Mouse (Mus musculus) Patski (cell line): ENCODE results near the gene Gm9887. TPM values are rescaled to one million over a fixed set of nuclear protein-coding genes. Genes with fewer than 3 reads are reported as not detected.
"Not testable (repeated sequence)": the region's sequence is repeated elsewhere in the genome, so short reads cannot be mapped to it uniquely, and the experiment has no call there.

Experiments used
- ATAC-seq: fragments of 100-300 bp; one replicate; pipeline ENCODE4 v1.8.0; 2021
- CTCF ChIA-PET: fragments of 350-600 bp; sonication (Branson Sonifier 250); formaldehyde crosslinking; loops from one replicate; lab custom pipeline; 2022; ENCODE audit warnings: inconsistent platforms; lab: Charles Lee
- POLR2A ChIA-PET: fragments of 350-600 bp; sonication (Branson Sonifier 250); formaldehyde crosslinking; loops from one replicate; lab custom pipeline; 2022; ENCODE audit warnings: antibody characterized with exemption, inconsistent platforms; lab: Charles Lee
- DNase-seq: peaks from one replicate; pipeline ENCODE4 v3.0.0-alpha.2; 2011; ENCODE audit warnings: low read depth, low spot score
- H3K27me3 ChIP-seq: fragments of 371-371 bp; one replicate; pipeline ENCODE4 v1.5.1; 2021
- CTCF ChIP-seq: fragments of 100-300 bp; IDR thresholded peaks from one replicate; pipeline ENCODE4 v1.5.1; 2021
- in situ Hi-C: fragments of 300-500 bp; cut with MboI; formaldehyde crosslinking; loops from 3 replicates; pipeline ENCODE4 v1.11.1; 2018; ENCODE audit warnings: low pct_unique_long_range_greater_than_20kb, mixed read lengths
- polyA plus RNA-seq: library from polyadenylated mRNA; unstranded; gene quantifications from one replicate; pipeline ENCODE4 v1.2.3, GENCODE M21; 2021

Gene Gm9887
- polyA plus RNA-seq, 1 experiment from 2014 or later = 5.9 TPM

- in situ Hi-C loops = loop anchor here (25.0 kb wide), 1 partner anchor 513 kb away; the partner anchor contains the start of genes Atl1 and Map4k5
- ChIA-PET POLR2A (no interaction called here), CTCF (interaction anchor here (1.0 to 1.1 kb wide), 2 partner anchors 13 to 217 kb away, joined by 3 read pairs; no protein-coding TSS in a partner anchor)
- DNase-seq = no peak
- no peak for TF ChIP-seq CTCF
- no peaks in the 10 kb centered on the region for H3K27me3 ChIP-seq
- ATAC-seq = no peak
These were observed 1.9 kb upstream of the Gm9887 start for GRCm38 (mm10) chr12:69373850-69374766.

DNA sequence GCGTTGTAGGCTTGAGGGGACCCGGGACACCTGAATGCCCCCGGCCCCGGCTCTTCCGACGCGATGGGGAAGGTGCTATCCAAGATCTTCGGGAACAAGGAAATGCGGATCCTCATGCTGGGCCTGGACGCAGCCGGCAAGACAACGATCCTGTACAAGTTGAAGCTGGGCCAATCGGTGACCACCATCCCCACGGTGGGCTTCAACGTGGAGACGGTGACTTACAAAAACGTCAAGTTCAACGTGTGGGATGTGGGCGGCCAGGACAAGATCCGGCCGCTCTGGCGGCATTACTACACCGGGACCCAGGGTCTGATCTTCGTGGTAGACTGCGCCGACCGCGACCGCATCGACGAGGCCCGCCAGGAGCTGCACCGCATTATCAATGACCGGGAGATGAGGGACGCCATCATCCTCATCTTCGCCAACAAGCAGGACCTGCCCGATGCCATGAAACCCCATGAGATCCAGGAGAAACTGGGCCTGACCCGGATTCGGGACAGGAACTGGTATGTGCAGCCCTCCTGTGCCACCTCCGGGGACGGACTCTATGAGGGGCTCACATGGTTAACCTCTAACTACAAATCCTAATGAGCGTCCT, 573 bp upstream of the Gm9887 start:
- no peak for DNase-seq
- TF ChIP-seq CTCF = no peak
- in situ Hi-C loops = loop anchor here (25.0 kb wide), 1 partner anchor 514 kb away; the partner anchor contains the start of genes Atl1 and Map4k5
- ATAC-seq = no peak
- POLR2A ChIA-PET = interaction anchor here (0.6 to 1.5 kb wide), 3 partner anchors 9 to 232 kb away, joined by 3 read pairs; no protein-coding TSS in a partner anchor
- CTCF ChIA-PET = interaction anchor here (0.8 kb wide), 1 partner anchor 201 kb away, joined by 3 read pairs; no protein-coding TSS in a partner anchor
- no peaks in the 10 kb centered on the region for H3K27me3 ChIP-seq

- ChIA-PET POLR2A (interaction anchor here (1.5 kb wide), 1 partner anchor 20 kb away, joined by 3 read pairs; no protein-coding TSS in a partner anchor), CTCF (interaction anchor here (1.0 kb wide), 1 partner anchor 204 kb away, joined by 4 read pairs; no protein-coding TSS in a partner anchor)
- in situ Hi-C loops = loop anchor here (25.0 kb wide), 1 partner anchor 516 kb away; the partner anchor contains the start of genes Atl1 and Map4k5
- H3K27me3 ChIP-seq = no peaks in the 10 kb centered on the region
- no peak for TF ChIP-seq CTCF
- ATAC-seq (peak; percentile 74), DNase-seq (no peak)
These were observed 821 bp downstream of the Gm9887 start for GRCm38 (mm10) chr12:69371421-69371853.

GRCm38 (mm10) chr12:69370936-69371335, 1.3 kb downstream of the Gm9887 start:
- TF ChIP-seq CTCF = no peak
- DNase-seq (no peak), ATAC-seq (no peak)
- ChIA-PET POLR2A (interaction anchor here (0.6 kb wide), 1 partner anchor 30 kb away, joined by 3 read pairs; no protein-coding TSS in a partner anchor), CTCF (interaction anchor here (1.0 kb wide), 1 partner anchor 204 kb away, joined by 4 read pairs; no protein-coding TSS in a partner anchor)
- in situ Hi-C loops = loop anchor here (25.0 kb wide), 1 partner anchor 516 kb away; the partner anchor contains the start of genes Atl1 and Map4k5
- H3K27me3 ChIP-seq = no peaks in the 10 kb centered on the region

DNA sequence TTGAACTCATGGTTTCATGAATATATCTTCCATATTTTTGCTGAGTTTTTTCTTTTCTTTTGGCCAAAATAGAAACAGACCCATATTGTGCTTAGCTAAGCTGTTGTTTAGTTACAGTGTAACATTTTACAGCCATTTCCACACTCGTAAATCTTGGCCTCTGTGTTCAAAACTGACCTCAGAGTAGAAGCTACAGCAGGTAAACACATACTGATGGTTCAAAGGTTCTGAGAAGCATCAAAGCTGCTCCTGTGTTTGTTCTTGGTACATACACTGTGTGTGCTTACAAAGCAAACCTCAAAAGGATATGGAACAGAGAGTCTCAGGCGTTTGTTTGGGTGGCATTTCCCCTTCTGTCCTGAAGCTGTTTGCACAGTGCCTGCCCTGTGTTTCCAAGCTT, 4.7 kb downstream of the Gm9887 start:
- H3K27me3 ChIP-seq = no peaks in the 10 kb centered on the region
- POLR2A ChIA-PET = interaction anchor here (0.6 kb wide), 2 partner anchors 9 to 57 kb away, joined by 3 read pairs; no protein-coding TSS in a partner anchor
- no peak for DNase-seq
- TF ChIP-seq CTCF = no peak
- no peak for ATAC-seq
- in situ Hi-C loops = loop anchor here (25.0 kb wide), 1 partner anchor 520 kb away; the partner anchor contains the start of genes Atl1 and Map4k5
- CTCF ChIA-PET = interaction anchor here (1.1 to 2.3 kb wide), 3 partner anchors 16 to 209 kb away, joined by 5 to 9 read pairs (median 7); no protein-coding TSS in a partner anchor

GRCm38 (mm10) chr12:69366424-69366823, 5.8 kb downstream of the Gm9887 start:
- in situ Hi-C loops = loop anchor here (25.0 kb wide), 1 partner anchor 521 kb away; the partner anchor contains the start of genes Atl1 and Map4k5

GRCm38 (mm10) chr12:69365757-69366156, 6.5 kb downstream of the Gm9887 start:
- no peak for ATAC-seq
- CTCF ChIA-PET = interaction anchor here (1.0 to 2.3 kb wide), 6 partner anchors 23 to 214 kb away, joined by 3 to 9 read pairs (median 4); no protein-coding TSS in a partner anchor
- no peak for TF ChIP-seq CTCF
- DNase-seq = no peak
- POLR2A ChIA-PET = no interaction called here
- H3K27me3 ChIP-seq = no peaks in the 10 kb centered on the region
- in situ Hi-C loops = loop anchor here (25.0 kb wide), 1 partner anchor 522 kb away; the partner anchor contains the start of genes Atl1 and Map4k5

More at GRCm38 (mm10) chr12:69366424-69366823, 5.8 kb downstream of the Gm9887 start:
- DNase-seq (no peak), ATAC-seq (no peak)
- ChIA-PET POLR2A (no interaction called here), CTCF (interaction anchor here (0.6 to 2.3 kb wide), 6 partner anchors 9 to 210 kb away, joined by 3 to 9 read pairs (median 4); no protein-coding TSS in a partner anchor)
- no peak for TF ChIP-seq CTCF
- H3K27me3 ChIP-seq = no peaks in the 10 kb centered on the region

GRCm38 (mm10) chr12:69363899-69364762, 8.1 kb downstream of the Gm9887 start:
- H3K27me3 ChIP-seq = no peaks in the 10 kb centered on the region
- POLR2A ChIA-PET = interaction anchor here (0.8 to 0.9 kb wide), 2 partner anchors 54 to 205 kb away, joined by 3 to 5 read pairs; no protein-coding TSS in a partner anchor
- CTCF ChIA-PET = interaction anchor here (0.9 to 1.8 kb wide), 5 partner anchors 9 to 216 kb away, joined by 3 to 5 read pairs (median 3); no protein-coding TSS in a partner anchor
- DNase-seq = no peak
- ATAC-seq = peak; percentile 24
- in situ Hi-C loops = loop anchor here (25.0 kb wide), 1 partner anchor 523 kb away; the partner anchor contains the start of genes Atl1 and Map4k5
- no peak for TF ChIP-seq CTCF

GRCm38 (mm10) chr12:69363110-69363509, 9.1 kb downstream of the Gm9887 start:
- ChIA-PET CTCF (interaction anchor here (1.0 to 1.8 kb wide), 2 partner anchors 8 to 211 kb away, joined by 3 to 5 read pairs; no protein-coding TSS in a partner anchor), POLR2A (interaction anchor here (0.6 to 0.8 kb wide), 2 partner anchors 63 to 206 kb away, joined by 3 to 5 read pairs; no protein-coding TSS in a partner anchor)
- in situ Hi-C loops = loop anchor here (25.0 kb wide), 1 partner anchor 524 kb away; the partner anchor contains the start of genes Atl1 and Map4k5
- not testable (repeated sequence) for DNase-seq, H3K27me3 ChIP-seq, ATAC-seq
